Mouse (Mus musculus): ENCODE results near the gene Vps8. TPM values are rescaled to one million over a fixed set of nuclear protein-coding genes. Genes with fewer than 3 reads are reported as not detected.
A peak's percentile ranks its signal among the peaks of the same experiment; 100 is the strongest.

The Vps8 gene
- total RNA-seq, 2 experiments from 2014 or later: 56.7 to 56.8 TPM

GRCm38 (mm10) chr16:21406136-21406535, 16.8 kb upstream of the Vps8 start:
- TF ChIP-seq CTCF (IDR thresholded peaks at IDR 0.05): no peak
- H3K27ac ChIP-seq: no peak overlapping the region
- H3K4me3 ChIP-seq: no peak overlapping the region
- DNase-seq (ENCODE audit: extremely low spot score in 1 of 2, low spot score in 2 of 2): no peak
- intact Hi-C loops (cut with DNase I): no loop called here

DNA sequence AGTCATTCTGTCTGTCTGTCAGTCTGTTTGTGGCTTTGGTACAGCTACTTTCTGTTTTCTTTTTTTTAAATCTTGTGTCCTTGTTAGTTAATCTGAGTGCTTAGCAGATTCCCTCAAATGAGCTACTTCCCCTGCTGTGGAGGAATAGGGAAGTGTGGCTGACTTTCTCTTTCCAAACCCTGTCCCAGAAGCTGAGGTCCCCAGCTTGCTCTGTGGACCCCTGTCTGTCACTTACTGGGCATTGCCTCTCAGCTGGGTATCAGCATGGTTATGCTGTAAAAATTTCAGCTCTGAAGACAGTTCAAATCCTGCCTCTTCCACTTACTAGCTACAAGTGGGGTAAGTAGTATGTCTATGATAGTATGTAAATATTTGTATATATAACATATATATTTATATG, 11.1 kb upstream of the Vps8 start:
- Histone ChIP-seq H3K27ac (no peak overlapping the region), H3K4me3 (no peak overlapping the region)
- intact Hi-C loops (cut with DNase I): loop anchor here (1.0 kb wide), 1 partner anchor 207 kb away; the partner anchor contains the start of gene Ephb3
- no peak for DNase-seq (ENCODE audit: extremely low spot score in 1 of 2, low spot score in 2 of 2)
- TF ChIP-seq CTCF (IDR thresholded peaks at IDR 0.05): no peak

GRCm38 (mm10) chr16:21412593-21413047, 10.3 kb upstream of the Vps8 start:
- DNase-seq (ENCODE audit: extremely low spot score in 1 of 2, low spot score in 2 of 2): peak; percentile 59 to 74
- Histone ChIP-seq H3K4me3 (no peak overlapping the region), H3K27ac (no peak overlapping the region)
- TF ChIP-seq CTCF (IDR thresholded peaks at IDR 0.05): peak; percentile 99
- intact Hi-C loops (cut with DNase I): loop anchor here (1.0 kb wide), 1 partner anchor 208 kb away; the partner anchor contains the start of gene Ephb3

GRCm38 (mm10) chr16:21413819-21414218, 9.1 kb upstream of the Vps8 start:
- DNase-seq (ENCODE audit: extremely low spot score in 1 of 2, low spot score in 2 of 2): no peak
- no peak overlapping the region for H3K27ac ChIP-seq
- TF ChIP-seq CTCF (IDR thresholded peaks at IDR 0.05): no peak
- H3K4me3 ChIP-seq: no peak overlapping the region
- intact Hi-C loops (cut with DNase I): no loop called here

- DNase-seq (ENCODE audit: extremely low spot score in 1 of 2, low spot score in 2 of 2): no peak
- no peak for TF ChIP-seq CTCF (IDR thresholded peaks at IDR 0.05)
- intact Hi-C loops (cut with DNase I): no loop called here
- Histone ChIP-seq H3K27ac (no peak overlapping the region), H3K4me3 (no peak overlapping the region)
These were observed 7.8 kb upstream of the Vps8 start for GRCm38 (mm10) chr16:21415128-21415527.

DNA sequence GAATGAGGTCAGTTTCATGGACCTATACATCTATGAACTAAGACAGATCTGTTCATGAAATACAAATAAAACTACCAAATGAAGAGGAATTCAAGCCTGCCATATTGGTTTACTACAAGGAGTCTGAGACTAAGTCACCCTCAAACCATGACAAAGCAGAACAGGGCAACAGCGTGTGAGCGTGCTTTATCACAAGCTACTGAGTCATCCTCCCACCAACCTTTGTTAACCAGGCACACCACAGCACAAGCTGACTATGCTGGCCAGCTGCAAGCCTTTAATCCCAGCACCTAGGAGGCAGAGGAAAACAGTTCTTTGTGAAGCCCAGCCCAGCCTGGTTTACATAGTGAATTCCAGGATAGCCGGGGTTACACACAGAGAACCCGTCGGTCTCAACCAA, 4.9 kb upstream of the Vps8 start:
- TF ChIP-seq CTCF (IDR thresholded peaks at IDR 0.05): no peak

DNA sequence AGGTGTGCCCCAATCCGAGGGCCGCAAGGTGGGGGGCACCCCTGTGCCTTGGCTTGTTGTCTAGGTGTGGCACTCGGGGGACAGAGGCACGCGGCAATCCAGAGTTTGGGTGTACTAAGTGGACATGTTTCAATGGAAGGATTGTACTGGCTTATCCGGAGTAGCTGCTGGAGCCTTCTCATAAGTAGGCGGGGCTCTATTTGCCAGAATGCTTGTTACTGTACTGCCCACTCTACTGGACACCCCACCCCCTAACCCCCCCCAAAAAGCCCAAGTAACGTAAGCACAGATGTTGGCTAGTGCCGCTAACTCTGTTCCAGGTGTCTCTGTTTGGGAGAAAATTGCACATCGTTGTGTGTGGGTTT, 610 bp downstream of the Vps8 start:
- DNase-seq (ENCODE audit: extremely low spot score in 1 of 2, low spot score in 2 of 2): no peak
- intact Hi-C loops (cut with DNase I): no loop called here
- H3K4me3 ChIP-seq: peak overlapping the region; percentile 99
- no peak for TF ChIP-seq CTCF (IDR thresholded peaks at IDR 0.05)
- peak overlapping the region; percentile 96 for H3K27ac ChIP-seq

More for the DNA sequence above, 4.9 kb upstream of the Vps8 start:
- intact Hi-C loops (cut with DNase I): no loop called here
- Histone ChIP-seq H3K4me3 (no peak overlapping the region), H3K27ac (no peak overlapping the region)
- DNase-seq (ENCODE audit: extremely low spot score in 1 of 2, low spot score in 2 of 2): no peak

- no peak for DNase-seq (ENCODE audit: extremely low spot score in 1 of 2, low spot score in 2 of 2)
- H3K4me3 ChIP-seq: no peak overlapping the region
- no peak for TF ChIP-seq CTCF (IDR thresholded peaks at IDR 0.05)
- intact Hi-C loops (cut with DNase I): no loop called here
- no peak overlapping the region for H3K27ac ChIP-seq
These were observed 5.2 kb downstream of the Vps8 start for GRCm38 (mm10) chr16:21428131-21428530.

- peak overlapping the region; percentile 60 for H3K27ac ChIP-seq
- H3K4me3 ChIP-seq: no peak overlapping the region
- TF ChIP-seq CTCF (IDR thresholded peaks at IDR 0.05): no peak
- DNase-seq (ENCODE audit: extremely low spot score in 1 of 2, low spot score in 2 of 2): no peak
- intact Hi-C loops (cut with DNase I): no loop called here
These were observed 7.6 kb downstream of the Vps8 start for GRCm38 (mm10) chr16:21430377-21431060.

DNA sequence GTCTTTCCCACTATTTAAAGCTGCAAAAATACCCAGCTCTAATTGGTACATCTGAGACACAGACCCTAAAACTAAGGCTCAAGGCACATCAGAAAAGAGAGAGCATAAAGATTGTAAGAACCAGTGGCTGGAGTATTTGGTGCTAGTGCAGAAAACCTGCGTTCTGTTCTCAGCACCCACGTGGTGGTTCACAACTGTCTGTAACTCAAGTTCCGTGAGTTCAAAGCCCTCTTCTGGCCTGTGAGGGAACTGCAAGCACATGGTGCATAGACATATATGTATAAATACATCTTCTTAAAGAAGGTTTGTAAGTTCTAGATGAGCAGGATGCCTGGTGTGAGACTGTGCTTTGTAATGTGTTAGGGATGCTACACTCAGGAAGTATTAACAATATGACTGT, 8.7 kb downstream of the Vps8 start:
- intact Hi-C loops (cut with DNase I): no loop called here
- Histone ChIP-seq H3K4me3 (no peak overlapping the region), H3K27ac (peak overlapping the region; percentile 60)
- peak; percentile 8 for TF ChIP-seq CTCF (IDR thresholded peaks at IDR 0.05)
- no peak for DNase-seq (ENCODE audit: extremely low spot score in 1 of 2, low spot score in 2 of 2)

DNA sequence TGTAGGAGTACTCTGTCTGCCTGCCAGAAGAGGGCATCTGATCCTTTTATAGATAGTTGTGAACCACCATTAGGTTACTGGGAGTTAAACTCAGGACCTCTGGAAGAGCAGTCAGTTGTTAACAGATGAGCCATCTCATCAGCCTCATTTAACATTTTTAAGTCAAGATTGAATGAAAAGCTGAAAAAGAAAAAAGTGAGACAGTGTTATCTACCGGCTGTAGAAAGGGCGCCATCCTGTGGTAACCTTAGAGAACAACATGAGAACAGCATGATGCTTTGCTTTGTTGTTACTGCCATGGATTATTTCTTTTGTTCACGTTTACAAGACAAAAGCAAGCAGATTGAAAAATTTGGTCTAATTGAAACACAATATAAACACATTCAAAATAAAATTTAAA, 10.6 kb downstream of the Vps8 start:
- Histone ChIP-seq H3K27ac (no peak overlapping the region), H3K4me3 (no peak overlapping the region)
- intact Hi-C loops (cut with DNase I): no loop called here
- TF ChIP-seq CTCF (IDR thresholded peaks at IDR 0.05): peak; percentile 51
- no peak for DNase-seq (ENCODE audit: extremely low spot score in 1 of 2, low spot score in 2 of 2)

- DNase-seq (ENCODE audit: extremely low spot score in 1 of 2, low spot score in 2 of 2): no peak
- Histone ChIP-seq H3K27ac (no peak overlapping the region), H3K4me3 (no peak overlapping the region)
- intact Hi-C loops (cut with DNase I): no loop called here
- TF ChIP-seq CTCF (IDR thresholded peaks at IDR 0.05): no peak
These were observed 18.1 kb downstream of the Vps8 start for GRCm38 (mm10) chr16:21441012-21441411.

GRCm38 (mm10) chr16:21445026-21445625, 22.2 kb downstream of the Vps8 start:
- DNase-seq (ENCODE audit: extremely low spot score in 1 of 2, low spot score in 2 of 2): no peak
- no peak for TF ChIP-seq CTCF (IDR thresholded peaks at IDR 0.05)
- intact Hi-C loops (cut with DNase I): no loop called here
- Histone ChIP-seq H3K4me3 (no peak overlapping the region), H3K27ac (no peak overlapping the region)

All from left cerebral cortex, adult 2 months (tissue).